Mouse (Mus musculus): ENCODE results near the gene Cadm2.

Cadm2 gene

GRCm38 (mm10) chr16:66936332-66936731 is 684.4 kb downstream of the Cadm2 start:
- no peak for DNase-seq (ENCODE audit: low spot score)

GRCm38 (mm10) chr16:66925517-66925916 is 695.2 kb downstream of the Cadm2 start:
- no peak for DNase-seq (ENCODE audit: low spot score)

- DNase-seq (ENCODE audit: low spot score) = no peak
Observed at GRCm38 (mm10) chr16:66922753-66923152, 698.0 kb downstream of the Cadm2 start.

- DNase-seq (ENCODE audit: low spot score) = no peak
Observed at GRCm38 (mm10) chr16:66921414-66921915, 699.2 kb downstream of the Cadm2 start.

- DNase-seq (ENCODE audit: low spot score) = no peak
Observed at GRCm38 (mm10) chr16:66919889-66920402, 700.8 kb downstream of the Cadm2 start.

- DNase-seq (ENCODE audit: low spot score) = no peak
Observed at GRCm38 (mm10) chr16:66901801-66902200, 718.9 kb downstream of the Cadm2 start.

GRCm38 (mm10) chr16:66900664-66901063 is 720.0 kb downstream of the Cadm2 start:
- no peak for DNase-seq (ENCODE audit: low spot score)

GRCm38 (mm10) chr16:66892359-66892758 is 728.3 kb downstream of the Cadm2 start:
- DNase-seq (ENCODE audit: low spot score) = no peak

- no peak for DNase-seq (ENCODE audit: low spot score)
Observed at GRCm38 (mm10) chr16:66891559-66892247, 729.0 kb downstream of the Cadm2 start.

- no peak for DNase-seq (ENCODE audit: low spot score)
Observed at GRCm38 (mm10) chr16:66889907-66890306, 730.8 kb downstream of the Cadm2 start.

- no peak for DNase-seq (ENCODE audit: low spot score)
Observed at GRCm38 (mm10) chr16:66882597-66882996, 738.1 kb downstream of the Cadm2 start.

- no peak for DNase-seq (ENCODE audit: low spot score)
Observed at GRCm38 (mm10) chr16:66871201-66871600, 749.5 kb downstream of the Cadm2 start.

GRCm38 (mm10) chr16:66851047-66851446 is 769.7 kb downstream of the Cadm2 start:
- no peak for DNase-seq (ENCODE audit: low spot score)

GRCm38 (mm10) chr16:66824866-66825265 is 795.8 kb downstream of the Cadm2 start:
- no peak for DNase-seq (ENCODE audit: low spot score)

- DNase-seq (ENCODE audit: low spot score) = no peak
Observed at GRCm38 (mm10) chr16:66811495-66811894, 809.2 kb downstream of the Cadm2 start.

- DNase-seq (ENCODE audit: low spot score) = no peak
Observed at GRCm38 (mm10) chr16:66798204-66798603, 822.5 kb downstream of the Cadm2 start.

GRCm38 (mm10) chr16:66793067-66793466 is 827.6 kb downstream of the Cadm2 start:
- DNase-seq (ENCODE audit: low spot score) = no peak

- DNase-seq (ENCODE audit: low spot score) = no peak
Observed at GRCm38 (mm10) chr16:66771883-66772282, 848.8 kb downstream of the Cadm2 start.

- DNase-seq (ENCODE audit: low spot score) = no peak
Observed at GRCm38 (mm10) chr16:66769545-66769944, 851.2 kb downstream of the Cadm2 start.

- no peak for DNase-seq (ENCODE audit: low spot score)
Observed at GRCm38 (mm10) chr16:66768684-66769389, 851.9 kb downstream of the Cadm2 start.

GRCm38 (mm10) chr16:66761546-66762473 is 858.9 kb downstream of the Cadm2 start:
- no peak for DNase-seq (ENCODE audit: low spot score)

- DNase-seq (ENCODE audit: low spot score) = no peak
Observed at GRCm38 (mm10) chr16:66748533-66748932, 872.2 kb downstream of the Cadm2 start.
